ENCODE assay signal across 14 mouse cellular contexts in genomic region chr6:14978201-14978600, GRCm38 (mm10).
"Had no signal": no experiment of that assay in that cellular context is flagged by ENCODE, and none has a peak within 500 bp of the region (broad histone marks: within the 10 kb centered on the region; RNA-seq: fewer than 3 reads in every experiment).

No protein-coding gene starts in this region.

- H3K4me1 ChIP-seq: neural tube, embryonic 15.5 days; stomach, embryonic 15.5 days had no signal

- H3K4me2 ChIP-seq: neural tube, embryonic 15.5 days; stomach, embryonic 15.5 days had no signal

- H3K9ac ChIP-seq: neural tube, embryonic 15.5 days; stomach, embryonic 15.5 days had no signal

- H3K4me3 ChIP-seq: neural tube, embryonic 15.5 days; stomach, embryonic 15.5 days had no signal

- H3K9me3 ChIP-seq: stomach, embryonic 15.5 days had no signal

- H3K36me3 ChIP-seq: neural tube, embryonic 15.5 days; stomach, embryonic 15.5 days had no signal

- H3K27me3 ChIP-seq: neural tube, embryonic 15.5 days; stomach, embryonic 15.5 days had no signal

- DNase-seq: right cerebral cortex, adult 18-20 months; right cerebral cortex, postnatal 14 days; right cerebral cortex, postnatal 25 days; right cerebral cortex, postnatal 4 days; spleen, adult 18-20 months; thymus, adult 18-20 months; thymus, adult 2 months; thymus, postnatal 14 days; thymus, postnatal 25 days; thymus, postnatal 36 days; thymus, postnatal 4 days had no signal

- H3K27ac ChIP-seq: neural tube, embryonic 15.5 days; stomach, embryonic 15.5 days; stomach, postnatal 0 days had no signal
